Mouse (Mus musculus) hindbrain, embryonic 13.5 days (tissue): ENCODE results near the gene Cdk4. TPM values are rescaled to one million over a fixed set of nuclear protein-coding genes. Genes with fewer than 3 reads are reported as not detected.
A peak's percentile ranks its signal among the peaks of the same experiment; 100 is the strongest.

ENCODE experiments used
- ATAC-seq: fragments of 200-750 bp; cut with Nextera tagmentation; 2 replicates; pipeline ENCODE4 v1.8.0; 2017; ENCODE audit warnings: moderate TSS enrichment; ENCODE audit not compliant: low FRiP score
- H3K27ac ChIP-seq: fragments of 300-500 bp; sonication (generic); 2 replicates; pipeline ENCODE4 v1.5.1; 2015; ENCODE audit warnings: inconsistent platforms, mild to moderate bottlenecking, moderate library complexity
- H3K27me3 ChIP-seq: fragments of 300-500 bp; sonication (generic); 2 replicates; pipeline ENCODE4 v1.6.1; 2015; ENCODE audit warnings: mild to moderate bottlenecking, inconsistent platforms
- H3K36me3 ChIP-seq: fragments of 300-500 bp; sonication (generic); 2 replicates; pipeline ENCODE4 v1.6.1; 2015; ENCODE audit warnings: mild to moderate bottlenecking, inconsistent platforms
- H3K4me1 ChIP-seq: fragments of 300-500 bp; sonication (generic); replicated peaks from 2 replicates; pipeline ENCODE4 v1.6.1; 2015; ENCODE audit warnings: inconsistent platforms
- H3K4me2 ChIP-seq: fragments of 300-500 bp; sonication (generic); 2 replicates; pipeline ENCODE4 v1.6.1; 2015; ENCODE audit warnings: inconsistent platforms, mild to moderate bottlenecking, moderate library complexity
- H3K4me3 ChIP-seq: fragments of 300-500 bp; sonication (generic); 2 replicates; pipeline ENCODE4 v1.5.1; 2015; ENCODE audit warnings: mild to moderate bottlenecking, inconsistent platforms
- H3K9ac ChIP-seq: fragments of 300-500 bp; sonication (generic); 2 replicates; pipeline ENCODE4 v1.6.1; 2015; ENCODE audit warnings: mild to moderate bottlenecking, inconsistent platforms
- H3K9me3 ChIP-seq: fragments of 300-500 bp; sonication (generic); 2 replicates; pipeline ENCODE4 v1.6.1; 2016; ENCODE audit warnings: inconsistent platforms
- WGBS: fragments of 180-500 bp; shearing (Covaris S2); methylation state at CpG from one replicate; pipeline ENCODE4 v1.1.7; 2015; 5-methylcytosine and 5-hydroxymethylcytosine counted together
- polyA plus RNA-seq: library from polyadenylated mRNA; unstranded; fragments of >200 nt; fragmentation: Nextera tagmentation; extraction: Ambion mirVana; gene quantifications from 2 replicates; pipeline ENCODE4 v1.2.1, GENCODE M21; 2015

Cdk4 gene
- 1,183 and 1,237 TPM in 2 replicates for polyA plus RNA-seq

DNA sequence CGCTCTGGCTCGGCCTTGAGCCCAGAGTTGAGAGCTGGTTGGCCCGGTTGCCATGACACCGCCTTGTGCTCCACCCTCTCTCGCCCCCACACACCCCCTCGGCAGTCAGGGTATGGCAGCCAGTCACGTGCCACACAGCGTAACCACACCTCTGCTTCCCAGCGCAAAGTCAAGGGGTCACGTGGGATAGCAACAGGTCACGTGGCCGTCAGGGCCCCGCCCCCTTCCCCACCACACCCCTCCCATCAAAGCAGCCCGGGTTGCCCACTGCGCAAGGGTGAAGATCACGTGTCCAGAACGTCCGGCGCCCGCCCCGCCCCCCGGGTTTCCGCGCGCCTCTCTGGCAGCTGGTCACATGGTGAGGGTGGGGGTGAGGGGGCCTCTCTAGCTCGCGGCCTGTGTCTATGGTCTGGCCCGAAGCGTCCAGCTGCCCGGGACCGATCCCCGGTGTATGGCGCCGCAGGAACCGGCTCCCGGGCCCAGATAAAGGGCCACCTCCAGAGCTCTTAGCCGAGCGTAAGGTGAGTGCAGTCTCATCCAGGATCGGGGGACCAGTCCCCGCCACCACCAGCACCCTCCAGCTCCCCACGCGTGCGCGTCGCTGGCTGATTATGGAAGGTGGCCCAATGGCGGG, at the start of gene Cdk4:
TSS of gene Cdk4 (plus strand) at position 296 of the 634 bp plus-strand sequence.
- Histone ChIP-seq H3K27ac (peak within 1 kb of the TSS; percentile 91), H3K9me3 (no peaks in the 10 kb centered on the region), H3K27me3 (no peaks in the 10 kb centered on the region), H3K4me2 (peak within 1 kb of the TSS; percentile 85), H3K9ac (peak within 1 kb of the TSS; percentile 88), H3K36me3 (peaks cover 37% of the 10 kb centered on the region), H3K4me3 (peak within 1 kb of the TSS; percentile 69), H3K4me1 (peaks cover 58% of the 10 kb centered on the region)
- WGBS, result under 1% methylated on average over 46 of the region's 46 CpGs
- ATAC-seq, result peak; percentile 91

DNA sequence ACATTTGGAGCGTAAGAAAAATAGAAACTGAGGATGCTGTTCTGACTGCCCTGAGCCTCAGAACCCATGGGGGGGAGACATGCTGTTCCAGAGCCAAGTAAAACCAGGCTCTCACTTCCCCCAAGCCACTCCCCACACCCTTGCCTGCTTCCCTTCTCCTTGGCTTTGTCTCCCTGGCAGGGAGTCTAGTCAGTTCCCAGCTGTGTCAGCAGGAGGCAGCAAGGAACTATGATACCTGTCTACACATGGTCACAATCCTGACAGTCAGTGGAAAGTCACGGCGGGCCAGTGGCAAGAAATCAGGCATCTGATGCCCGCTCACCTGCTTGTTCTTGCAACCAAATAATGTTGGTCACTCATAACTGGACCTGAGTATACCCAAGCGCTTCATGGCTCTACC, 46.8 kb upstream of the Cdk4 start:
- Histone ChIP-seq H3K36me3 (peaks cover 2% of the 10 kb centered on the region), H3K4me3 (no peak overlapping the region), H3K4me2 (no peak overlapping the region), H3K27me3 (no peaks in the 10 kb centered on the region), H3K27ac (no peak overlapping the region), H3K9me3 (no peaks in the 10 kb centered on the region), H3K9ac (no peak overlapping the region), H3K4me1 (no peaks in the 10 kb centered on the region)
- 70% methylated on average over 5 of the region's 5 CpGs for WGBS
- ATAC-seq, result no peak

DNA sequence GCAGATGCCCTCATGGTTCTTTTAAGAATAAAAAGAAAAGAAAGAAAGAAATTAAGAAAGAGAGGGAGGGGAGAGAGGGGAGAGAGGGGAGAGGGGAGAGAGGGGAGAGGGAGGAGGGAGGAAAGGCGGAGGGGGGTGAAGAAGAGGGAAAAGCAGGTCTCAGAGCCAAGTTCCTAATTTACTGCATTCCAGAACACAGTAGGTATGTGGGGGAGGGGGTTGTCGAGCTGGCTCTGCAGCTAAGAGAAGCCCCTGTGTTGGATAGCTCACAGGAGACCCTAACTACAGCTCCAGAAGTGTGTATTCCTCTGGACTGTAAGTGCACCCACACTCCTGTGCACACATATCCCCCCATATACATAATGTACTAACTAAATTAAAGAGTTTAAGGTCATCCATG, 46.3 kb upstream of the Cdk4 start:
- H3K9me3 ChIP-seq, result no peaks in the 10 kb centered on the region
- no peak overlapping the region for H3K27ac ChIP-seq
- H3K4me1 ChIP-seq, result no peaks in the 10 kb centered on the region
- H3K9ac ChIP-seq, result no peak overlapping the region
- H3K36me3 ChIP-seq, result peaks cover 8% of the 10 kb centered on the region
- no peak overlapping the region for H3K4me2 ChIP-seq
- H3K27me3 ChIP-seq, result no peaks in the 10 kb centered on the region
- no peak overlapping the region for H3K4me3 ChIP-seq
- no peak for ATAC-seq
- 18% methylated on average over 2 of the region's 2 CpGs for WGBS

DNA sequence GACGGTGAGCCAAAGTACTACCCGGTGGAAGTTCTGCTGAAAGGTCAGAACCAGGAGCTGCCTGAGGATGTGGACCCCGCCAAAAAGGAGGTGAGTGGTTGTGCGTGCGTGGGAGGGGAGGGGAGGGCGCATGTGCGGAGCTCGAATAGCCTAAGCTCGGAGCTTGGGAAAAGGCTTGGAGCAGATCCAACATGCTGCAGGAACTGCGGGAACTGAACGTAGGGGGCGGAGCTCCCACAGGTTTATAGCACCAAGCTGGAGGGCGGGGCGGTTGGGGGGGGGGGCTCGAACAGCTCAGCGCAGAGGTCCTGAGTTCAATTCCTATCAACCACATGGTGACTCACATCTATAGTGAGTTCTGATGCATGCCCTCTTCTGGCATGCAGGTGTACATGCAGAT, 44.9 kb upstream of the Cdk4 start:
- WGBS, result 78% methylated on average over 16 of the region's 16 CpGs
- no peak for ATAC-seq
- H3K4me2 ChIP-seq, result no peak overlapping the region
- no peaks in the 10 kb centered on the region for H3K4me1 ChIP-seq
- H3K9ac ChIP-seq, result no peak overlapping the region
- H3K4me3 ChIP-seq, result no peak overlapping the region
- H3K27ac ChIP-seq, result no peak overlapping the region
- H3K36me3 ChIP-seq, result peaks cover 17% of the 10 kb centered on the region
- H3K27me3 ChIP-seq, result no peaks in the 10 kb centered on the region
- H3K9me3 ChIP-seq, result no peaks in the 10 kb centered on the region

DNA sequence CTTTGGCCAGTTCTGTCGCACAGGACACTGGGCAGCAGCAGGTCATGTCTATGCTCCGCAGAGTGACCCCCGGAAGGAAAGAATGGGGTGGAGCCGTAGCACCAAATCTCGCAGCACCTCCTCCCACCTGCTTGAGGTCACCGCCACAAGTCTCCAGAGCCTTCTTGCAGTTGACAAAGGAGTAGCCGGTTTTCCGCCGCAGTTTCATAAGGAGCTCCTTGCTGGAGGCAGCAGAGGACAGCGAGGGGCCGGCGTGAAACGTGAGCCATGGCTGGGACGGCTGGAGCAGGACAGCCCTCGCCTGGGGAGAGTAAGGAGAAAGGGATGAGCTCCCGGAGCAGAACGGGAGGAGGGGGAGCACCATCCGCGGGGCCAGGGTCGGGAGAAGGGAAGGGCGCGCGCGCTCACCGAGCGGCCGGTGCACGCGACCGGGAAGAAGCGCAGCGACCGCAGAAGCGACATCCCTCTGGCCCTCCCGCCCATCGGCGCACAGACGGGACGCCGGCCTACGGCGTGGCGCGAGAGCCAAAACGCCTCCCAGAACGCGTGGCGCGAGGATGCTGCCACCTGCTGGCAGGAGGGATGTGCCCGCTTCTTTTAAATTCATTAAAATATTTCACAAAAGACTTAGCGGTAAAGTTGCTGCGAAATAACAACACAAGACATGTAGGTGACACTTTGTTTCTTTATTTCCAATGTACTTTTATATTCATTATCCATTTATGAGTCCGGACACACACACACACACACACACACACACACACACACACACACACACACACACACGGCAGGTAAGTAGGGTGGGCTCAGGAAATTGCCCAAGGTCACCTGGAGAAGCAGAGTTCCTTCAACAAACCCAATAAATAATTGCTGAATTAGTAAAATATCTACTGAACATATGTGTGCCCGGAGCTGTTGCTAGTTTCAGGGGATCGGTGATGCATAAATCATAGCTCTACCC, 32.7 kb upstream of the Cdk4 start, which contains the start of gene Tsfm:
TSS of gene Tsfm (minus strand) at position 505 of the 961 bp plus-strand sequence.
- H3K27ac ChIP-seq, result peak within 1 kb of the TSS; percentile 87
- peaks cover 32% of the 10 kb centered on the region for H3K36me3 ChIP-seq
- peak; percentile 88 for ATAC-seq
- H3K9ac ChIP-seq, result peak within 1 kb of the TSS; percentile 86
- H3K4me2 ChIP-seq, result peak within 1 kb of the TSS; percentile 84
- peak within 1 kb of the TSS; percentile 71 for H3K4me3 ChIP-seq
- peaks cover 12% of the 10 kb centered on the region for H3K4me1 ChIP-seq
- no peaks in the 10 kb centered on the region for H3K27me3 ChIP-seq
- WGBS, result 6% methylated on average over 56 of the region's 56 CpGs
- H3K9me3 ChIP-seq, result no peaks in the 10 kb centered on the region

DNA sequence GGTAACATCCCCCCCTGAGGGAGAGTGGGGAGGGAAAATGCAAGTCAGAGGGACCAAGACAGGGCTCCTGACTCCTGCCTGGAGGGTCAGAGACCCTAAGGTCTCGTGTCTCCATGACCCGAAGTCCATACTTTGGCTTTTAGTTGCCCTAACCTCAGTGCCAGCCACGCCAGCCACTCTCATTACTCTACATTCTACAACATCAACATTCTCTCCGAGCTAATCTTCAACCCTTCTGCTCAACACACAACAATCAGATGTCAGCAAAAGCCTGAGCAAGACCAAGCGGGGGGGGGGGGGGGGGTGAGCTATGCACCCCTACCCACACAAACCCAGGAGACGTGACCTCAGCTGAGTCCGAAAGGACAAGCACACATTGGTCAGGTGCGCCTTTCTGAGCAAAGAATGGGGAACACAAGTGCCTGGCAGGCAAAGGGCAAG, 30.0 kb upstream of the Cdk4 start:
- H3K36me3 ChIP-seq, result peaks cover 5% of the 10 kb centered on the region
- H3K9me3 ChIP-seq, result no peaks in the 10 kb centered on the region
- no peak for ATAC-seq
- no peak overlapping the region for H3K9ac ChIP-seq
- H3K4me1 ChIP-seq, result peaks cover 12% of the 10 kb centered on the region
- 0 out of 2 replicates have a peak, but pooled peaks cover 6% of the 10 kb centered on the region for H3K27me3 ChIP-seq
- 85% methylated on average over 8 of the region's 8 CpGs for WGBS
- H3K4me3 ChIP-seq, result no peak overlapping the region
- no peak overlapping the region for H3K27ac ChIP-seq
- H3K4me2 ChIP-seq, result no peak overlapping the region

DNA sequence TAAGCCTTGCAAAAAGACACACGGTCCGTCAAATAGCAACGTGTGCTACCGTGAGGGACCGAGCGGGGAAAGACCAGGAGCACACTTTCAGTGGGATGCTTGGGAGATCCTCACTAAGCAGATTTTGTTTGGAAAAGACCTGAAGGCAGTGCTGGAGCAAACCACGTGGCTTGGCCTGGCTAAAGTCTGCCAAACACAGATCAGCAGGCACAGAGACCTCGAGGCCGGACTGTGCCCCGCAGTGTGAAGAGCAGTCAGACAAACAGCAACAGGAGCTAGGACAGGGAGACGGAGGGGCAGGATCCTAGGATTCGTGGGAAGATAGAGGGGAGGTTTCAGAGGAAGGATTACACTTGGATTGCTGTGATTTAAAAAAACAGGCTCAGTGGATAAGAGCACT, 27.1 kb upstream of the Cdk4 start:
- Histone ChIP-seq H3K9me3 (no peaks in the 10 kb centered on the region), H3K9ac (no peak overlapping the region), H3K27ac (no peak overlapping the region), H3K4me2 (no peak overlapping the region), H3K4me3 (no peak overlapping the region), H3K27me3 (peaks cover 29% of the 10 kb centered on the region), H3K36me3 (no peaks in the 10 kb centered on the region), H3K4me1 (peaks cover 10% of the 10 kb centered on the region)
- no peak for ATAC-seq
- 89% methylated on average over 12 of the region's 12 CpGs for WGBS

DNA sequence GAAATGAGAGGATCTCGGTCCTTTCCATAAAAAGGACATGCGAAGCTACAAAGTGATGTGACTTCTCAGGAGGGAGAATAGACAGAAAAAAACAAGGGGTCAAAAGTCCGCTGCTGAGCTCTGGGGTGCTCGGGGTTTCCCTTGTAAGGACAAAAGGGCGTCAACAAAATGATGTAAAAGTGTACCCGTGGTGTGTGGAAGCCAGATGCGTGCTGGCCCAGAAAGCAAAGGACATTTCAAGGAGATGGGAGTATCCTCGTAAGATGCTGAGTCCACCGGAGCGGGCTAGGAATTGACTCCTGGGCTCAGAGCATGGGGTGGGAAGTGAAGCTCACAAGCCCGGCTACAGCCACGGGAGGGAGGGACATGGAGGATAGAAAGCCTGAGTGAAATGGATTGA, 25.7 kb upstream of the Cdk4 start:
- Histone ChIP-seq H3K36me3 (no peaks in the 10 kb centered on the region), H3K4me2 (no peak overlapping the region), H3K9ac (no peak overlapping the region), H3K4me1 (peaks cover 16% of the 10 kb centered on the region), H3K4me3 (no peak overlapping the region), H3K27ac (no peak overlapping the region), H3K9me3 (no peaks in the 10 kb centered on the region), H3K27me3 (peaks cover 29% of the 10 kb centered on the region)
- no peak for ATAC-seq
- WGBS, result 61% methylated on average over 12 of the region's 12 CpGs

DNA sequence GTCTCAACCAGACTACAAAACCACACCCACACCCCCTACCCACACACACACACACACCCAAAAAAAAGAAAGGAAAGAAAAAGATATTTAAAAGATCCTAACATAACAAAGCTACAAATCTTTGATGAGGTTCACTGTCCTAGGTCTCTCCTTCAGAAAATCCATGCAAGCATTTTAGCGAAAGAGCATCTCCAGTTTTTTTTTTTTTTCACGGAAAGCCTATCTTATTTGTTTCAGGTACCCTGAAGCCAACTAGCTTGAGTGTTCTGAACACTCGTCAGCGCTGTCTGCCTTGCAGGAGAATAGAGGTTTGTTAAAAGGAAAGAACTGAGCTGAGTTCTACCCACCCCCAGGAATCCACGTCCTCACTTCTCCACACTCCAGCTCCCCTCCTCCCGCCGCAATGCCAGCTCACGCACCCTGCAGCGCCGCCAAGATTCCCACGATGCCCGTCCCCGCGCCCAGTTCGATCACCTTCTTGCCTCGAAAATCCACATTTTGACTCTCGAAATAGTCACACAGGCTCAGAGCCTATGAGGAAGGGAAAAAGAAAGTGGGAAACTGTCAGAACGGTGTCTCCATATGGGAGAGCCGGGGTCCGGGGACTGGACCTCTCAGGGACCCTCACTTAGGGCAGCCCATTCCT, 22.6 kb upstream of the Cdk4 start:
- Histone ChIP-seq H3K36me3 (peaks cover 9% of the 10 kb centered on the region), H3K9ac (peak overlapping the region; percentile 81), H3K4me1 (peaks cover 22% of the 10 kb centered on the region), H3K4me3 (peak overlapping the region; percentile 82), H3K4me2 (peak overlapping the region; percentile 98), H3K27ac (no peak overlapping the region), H3K9me3 (no peaks in the 10 kb centered on the region), H3K27me3 (peaks cover 29% of the 10 kb centered on the region)
- peak; percentile 1; the same call in 1 of the 2 replicates for ATAC-seq
- 1% methylated on average over 20 of the region's 20 CpGs for WGBS

DNA sequence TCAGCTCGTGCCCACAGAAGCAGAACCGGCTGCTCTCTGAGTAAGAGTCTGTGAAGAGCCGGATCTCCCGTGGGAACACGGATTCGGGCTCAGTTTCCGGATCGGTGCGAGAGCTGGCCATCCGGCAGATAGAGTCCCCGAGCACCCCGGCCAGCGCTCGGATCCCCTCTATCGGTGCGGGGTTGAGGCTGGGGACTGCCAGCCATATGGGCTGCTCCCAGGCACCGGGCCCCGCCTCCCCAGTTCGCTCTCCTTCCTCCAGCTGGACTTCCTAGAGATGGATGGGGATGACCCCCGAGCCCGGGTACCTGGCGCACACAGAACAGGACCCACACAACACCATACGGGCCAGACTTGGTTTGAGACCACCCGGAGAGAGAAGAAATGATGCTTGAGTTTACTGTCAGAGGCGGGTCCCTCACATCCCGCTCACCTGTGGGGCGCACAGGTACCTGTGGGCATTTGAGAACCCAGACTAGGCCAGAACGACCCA, 22.0 kb upstream of the Cdk4 start, which contains the start of the genes Mettl1 and Eef1akmt3:
TSS of gene Mettl1 (plus strand) at position 141 of the 493 bp plus-strand sequence.
TSS of gene Eef1akmt3 (minus strand) at position 240 of the 493 bp plus-strand sequence.
- WGBS, result under 1% methylated on average over 28 of the region's 28 CpGs
- Histone ChIP-seq H3K9me3 (no peaks in the 10 kb centered on the region), H3K27me3 (peaks cover 25% of the 10 kb centered on the region), H3K36me3 (peaks cover 9% of the 10 kb centered on the region), H3K4me2 (peak within 1 kb of the TSS; percentile 98), H3K4me3 (peak within 1 kb of the TSS; percentile 82), H3K27ac (0 out of 2 replicates have a peak within 1 kb of the TSS, but pooled peaks have one; percentile 37), H3K9ac (peak within 1 kb of the TSS; percentile 81), H3K4me1 (peaks cover 22% of the 10 kb centered on the region)
- peak; percentile 86 for ATAC-seq

DNA sequence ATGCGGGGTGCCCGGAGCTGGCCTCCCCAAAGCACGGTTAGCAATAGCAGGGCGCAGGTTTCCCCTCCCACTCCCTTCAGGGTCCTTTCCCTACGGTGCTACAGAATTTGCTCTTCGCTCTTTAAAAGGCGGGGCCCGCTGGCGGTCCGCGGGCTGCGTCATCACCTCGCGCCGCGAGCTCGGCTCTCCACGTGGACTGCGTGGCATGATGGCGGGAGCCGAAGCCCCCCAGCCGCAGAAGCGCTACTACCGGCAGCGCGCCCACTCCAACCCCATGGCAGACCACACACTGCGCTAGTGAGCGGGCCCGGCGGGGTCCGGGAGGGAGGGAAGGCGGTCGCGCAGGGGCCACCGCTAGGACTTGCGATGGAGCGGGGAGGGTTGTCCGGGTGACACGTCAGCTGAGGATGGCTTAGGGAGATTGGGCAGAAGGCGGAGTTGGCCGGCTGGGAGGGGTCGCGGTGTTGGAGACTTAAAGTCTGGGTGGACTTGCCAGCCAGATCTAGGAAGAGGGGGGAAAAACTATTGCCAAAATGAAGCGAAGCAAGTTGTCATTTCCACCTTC, 21.5 kb upstream of the Cdk4 start:
- 0 out of 2 replicates have a peak overlapping the region, but pooled peaks have one; percentile 37 for H3K27ac ChIP-seq
- H3K27me3 ChIP-seq, result peaks cover 29% of the 10 kb centered on the region
- ATAC-seq, result peak; percentile 86
- no peaks in the 10 kb centered on the region for H3K9me3 ChIP-seq
- H3K4me3 ChIP-seq, result peak overlapping the region; percentile 82
- H3K36me3 ChIP-seq, result peaks cover 9% of the 10 kb centered on the region
- peak overlapping the region; percentile 98 for H3K4me2 ChIP-seq
- under 1% methylated on average over 44 of the region's 44 CpGs for WGBS
- H3K9ac ChIP-seq, result peak overlapping the region; percentile 81
- peaks cover 22% of the 10 kb centered on the region for H3K4me1 ChIP-seq
